Mouse (Mus musculus) frontal cortex, adult 2 months (tissue): ENCODE data around the gene Asb17. TPM values are rescaled to one million over a fixed set of nuclear protein-coding genes. Genes with fewer than 3 reads are reported as not detected.

ENCODE experiments used
- DNase-seq, 2 experiments: peaks; one replicate each; pipeline ENCODE4 v3.0.0; 2022; ENCODE audit warnings: low spot score in 1 of 2; ENCODE audit errors: extremely low spot score in 1 of 2
- polyA plus RNA-seq: library from polyadenylated mRNA; depleted of rRNA; stranded (reverse); fragments of >200 nt; gene quantifications from 2 replicates; pipeline ENCODE4 v1.2.3, GENCODE M21; 2012; rRNA removed

Asb17 gene
- polyA plus RNA-seq, 1 experiment = not detected

DNA sequence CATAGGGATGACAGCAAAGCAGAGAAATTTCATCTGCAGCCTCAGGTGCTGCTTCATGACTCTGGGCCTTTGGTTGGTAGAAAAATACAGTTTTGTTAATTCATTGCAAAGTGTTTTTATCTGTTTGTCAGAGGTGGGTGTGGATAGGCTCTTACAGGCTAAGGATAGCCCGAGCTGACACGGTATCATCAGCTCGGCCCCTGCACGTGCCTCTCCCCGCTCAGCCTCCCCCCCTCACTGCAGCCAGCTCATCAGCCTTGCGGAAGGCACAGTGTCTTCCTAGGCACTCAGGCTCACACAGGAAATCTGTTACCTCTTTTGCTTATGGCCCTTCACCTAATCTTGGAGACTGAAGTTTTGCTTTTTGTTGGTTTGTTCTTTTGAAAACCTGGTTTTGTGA is 44.1 kb downstream of the Asb17 start:
- no peak for DNase-seq

DNA sequence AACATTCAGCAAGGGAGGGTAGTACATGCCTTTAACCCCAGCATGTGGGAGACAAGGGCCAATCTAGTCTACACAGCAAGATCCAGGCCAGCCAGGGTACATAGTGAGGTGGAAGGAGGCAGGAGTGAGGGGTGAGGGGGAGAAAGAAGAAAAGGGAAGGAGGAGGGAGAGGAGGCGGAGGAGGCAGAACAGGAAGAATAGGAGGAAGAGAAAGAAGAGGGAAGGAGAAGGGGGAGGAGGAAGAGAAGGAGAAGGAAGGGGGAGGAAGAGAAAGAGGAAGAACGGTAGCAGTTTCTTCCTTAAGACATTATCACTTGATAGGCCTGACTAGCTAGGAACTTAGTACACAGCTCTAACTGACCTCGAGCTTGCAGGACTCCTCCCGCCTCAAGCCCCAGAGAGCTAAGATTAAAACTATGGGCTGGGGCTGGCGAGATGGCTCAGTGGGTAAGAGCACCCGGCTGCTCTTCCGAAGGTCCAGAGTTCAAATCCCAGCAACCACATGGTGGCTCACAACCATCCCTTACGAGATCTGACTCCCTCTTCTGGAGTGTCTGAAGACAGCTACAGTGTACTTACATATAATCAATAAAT is 45.3 kb downstream of the Asb17 start:
- no peak for DNase-seq

DNA sequence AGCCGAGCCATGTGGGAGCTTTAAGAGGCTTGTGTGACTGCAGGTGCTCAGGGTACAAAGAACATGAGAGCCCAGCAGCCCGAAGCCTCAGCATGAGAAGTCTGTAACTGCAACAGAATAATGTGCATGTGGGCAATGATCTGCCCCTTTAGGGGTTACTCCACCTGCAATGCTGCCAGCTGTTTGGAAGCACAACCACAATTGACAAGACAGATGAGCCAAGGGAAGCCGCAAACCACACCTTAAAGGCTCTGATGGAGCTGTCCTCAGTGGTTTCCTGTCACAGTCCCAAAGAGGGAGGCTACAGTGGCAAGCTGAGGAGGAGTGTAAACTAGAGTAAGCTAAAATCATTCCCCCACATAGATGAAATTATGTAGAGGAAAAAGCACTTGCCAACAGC is 51.4 kb downstream of the Asb17 start:
- no peak for DNase-seq

DNA sequence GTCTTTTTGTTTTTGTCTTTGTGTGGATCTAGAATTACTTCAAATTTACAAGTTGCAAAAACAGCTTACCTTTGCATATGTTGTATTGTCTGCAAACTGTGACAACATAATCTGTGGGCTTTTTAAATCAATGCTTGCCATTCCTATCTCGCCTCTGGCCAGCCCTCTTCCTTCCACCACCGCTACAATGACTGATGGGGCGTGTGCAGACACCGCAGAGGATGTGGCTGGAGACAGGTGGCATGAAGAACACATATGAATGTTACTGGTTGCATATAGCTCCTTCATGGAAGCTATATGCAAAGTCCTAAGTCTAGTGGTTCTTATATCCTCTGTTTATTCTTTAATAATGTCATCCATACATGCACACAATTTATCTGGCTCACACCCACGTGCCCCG is 53.2 kb downstream of the Asb17 start:
- DNase-seq = no peak

DNA sequence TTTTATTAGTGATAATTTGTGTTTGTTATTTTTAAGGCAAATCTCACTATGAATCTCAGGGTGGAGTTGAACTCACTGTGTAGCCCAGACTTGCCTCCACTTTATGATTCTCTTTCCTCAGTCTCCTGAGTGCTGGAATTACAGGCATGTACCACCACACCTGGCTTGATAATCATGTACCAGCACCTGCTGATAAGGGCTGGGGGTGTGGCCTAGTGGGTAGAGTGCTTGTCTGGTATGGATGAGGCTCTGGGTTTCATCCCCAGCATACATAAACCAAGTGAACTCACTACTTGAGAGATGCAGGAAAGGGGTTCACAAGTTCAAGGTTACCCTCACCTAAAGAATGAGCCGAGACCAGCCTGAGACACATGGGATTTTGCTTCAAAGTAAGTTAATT is 57.9 kb downstream of the Asb17 start:
- DNase-seq = no peak

DNA sequence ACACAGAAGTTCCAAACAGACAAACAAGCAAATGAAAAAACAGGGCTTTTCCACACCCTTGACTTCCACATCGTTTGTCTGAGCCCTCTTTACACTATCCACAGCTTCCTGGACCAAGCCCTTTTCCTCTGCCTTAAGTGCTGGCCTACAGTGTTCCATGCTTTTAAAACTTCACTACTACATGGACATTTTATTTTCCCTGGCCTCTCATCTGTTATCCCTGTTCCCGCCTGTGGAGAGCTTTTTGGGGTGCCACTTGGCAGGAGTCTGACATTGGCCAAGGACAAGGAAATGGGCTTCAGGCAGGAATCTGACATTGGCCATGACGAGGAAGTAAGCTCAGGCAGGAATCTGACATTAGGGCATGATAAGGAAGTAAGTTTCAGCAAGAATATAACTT is 58.6 kb downstream of the Asb17 start:
- DNase-seq = no peak

DNA sequence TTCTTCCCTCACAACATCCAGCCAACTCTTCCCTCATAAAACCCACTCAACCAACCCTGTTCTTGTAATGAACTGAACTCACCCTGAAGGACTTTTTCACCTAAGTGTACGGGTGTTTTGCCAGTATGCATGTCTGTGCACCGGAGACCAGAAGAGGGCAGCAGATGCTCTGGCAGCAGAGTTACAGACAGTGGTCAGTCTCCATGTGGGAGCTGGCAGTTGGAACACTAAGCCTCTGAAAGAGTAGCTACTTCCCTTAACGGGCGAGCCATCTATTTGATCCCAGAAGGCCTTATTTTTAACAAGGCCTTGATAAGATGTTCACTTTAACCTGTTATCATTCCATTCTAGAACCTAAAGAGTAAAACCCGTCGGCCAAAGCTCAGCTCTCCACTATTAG is 60.6 kb downstream of the Asb17 start:
- DNase-seq = peak in 1 of 2 experiments; percentile 44

Other genes with a start within 250 kb of the Asb17 start
- 13.5 and 14.5 TPM in 2 replicates for gene St6galnac3, start 119.0 kb upstream of the Asb17 start, polyA plus RNA-seq
- gene Msh4, start 61.9 kb downstream of the Asb17 start, polyA plus RNA-seq = 0.04 and 0.06 TPM in 2 replicates
- gene Rabggtb, start 68.8 kb downstream of the Asb17 start, polyA plus RNA-seq = 66.9 and 73.9 TPM in 2 replicates
- gene Acadm, start 100.4 kb downstream of the Asb17 start, polyA plus RNA-seq = 81.7 and 90.0 TPM in 2 replicates
- gene Slc44a5, start 129.2 kb downstream of the Asb17 start, polyA plus RNA-seq = 6.6 and 8.3 TPM in 2 replicates